Mouse (Mus musculus): ENCODE data around the gene Zic5.

DNA sequence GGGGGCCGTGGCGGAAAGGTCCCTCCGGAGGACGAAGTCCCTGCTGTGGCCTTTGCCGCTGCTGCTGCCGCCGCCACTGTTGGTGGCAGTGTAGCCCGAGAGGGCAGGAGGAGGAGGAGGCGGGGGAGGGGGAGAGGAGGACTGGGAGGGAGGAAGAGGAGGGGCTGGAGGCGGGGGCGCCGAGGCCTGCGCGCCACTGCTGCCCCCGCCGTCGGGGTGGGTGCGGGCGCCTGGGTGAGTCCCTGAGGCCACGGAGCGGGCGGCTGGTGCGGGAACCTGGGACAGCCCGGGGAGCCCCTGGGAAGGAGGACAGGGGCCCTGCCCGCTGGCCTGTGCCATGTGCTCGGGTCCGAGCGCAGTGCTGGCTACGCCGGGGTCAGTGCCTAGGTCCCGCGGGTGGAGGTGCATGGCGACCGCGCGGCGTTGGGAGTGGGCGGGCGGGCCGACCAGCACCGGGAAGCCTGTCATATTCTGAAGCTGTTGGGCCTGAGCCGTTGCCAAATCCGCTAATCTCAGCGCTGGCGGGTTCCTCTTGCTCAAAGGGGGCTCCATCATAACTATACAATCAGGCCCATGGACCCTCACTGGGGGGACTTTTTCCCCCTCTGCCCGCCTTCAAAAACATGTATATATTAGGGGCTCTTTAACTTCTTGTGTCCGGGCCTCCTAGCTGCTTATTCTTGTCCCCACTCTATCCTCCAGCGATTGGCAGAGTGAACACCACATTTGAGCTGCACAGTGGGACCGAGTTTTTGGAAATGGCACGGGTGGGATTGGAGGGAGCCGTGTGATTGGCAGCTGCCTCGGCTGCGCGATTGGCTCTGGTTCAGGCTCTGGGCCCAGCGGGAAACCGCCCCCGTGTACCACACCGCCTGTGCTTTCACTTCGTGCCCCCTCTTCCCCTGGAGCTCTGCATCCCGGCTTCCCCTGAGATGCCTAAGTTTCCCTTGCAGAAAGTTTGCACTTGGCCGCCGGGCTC is at the start of gene Zic5:
- no peak for TF ChIP-seq EP300 (IDR thresholded peaks at IDR 0.05)
- TF ChIP-seq CTCF (IDR thresholded peaks at IDR 0.05): no peak
